Comparison of ENCODE assay signal across 8 mouse cellular contexts in genomic region chr5:125221868-125222267, GRCm38 (mm10). TPM values are rescaled to one million over a fixed set of nuclear protein-coding genes. Genes with fewer than 3 reads are reported as not detected.
DNase-seq lines count a peak whose midpoint lies in the region; ATAC-seq and TF ChIP-seq lines count a peak whose summit lies in the region.

No protein-coding gene starts in this region.

- no peak for TF ChIP-seq POLR2A in testis, adult 2 months (IDR thresholded peaks at IDR 0.05; ENCODE audit: control insufficient read depth, low read depth, low read length)

- H3K9me3 ChIP-seq in forebrain, embryonic 16.5 days (ENCODE audit: control insufficient read depth, low read length): no peaks in the 10 kb centered on the region
- H3K9me3 ChIP-seq in limb, embryonic 13.5 days: no peaks in the 10 kb centered on the region

- peaks cover 33% of the 10 kb centered on the region for H3K4me1 ChIP-seq in forebrain, embryonic 16.5 days (replicated peaks; ENCODE audit: control insufficient read depth, insufficient read depth, low read length)
- peaks cover 31% of the 10 kb centered on the region for H3K4me1 ChIP-seq in limb, embryonic 13.5 days
- H3K4me1 ChIP-seq in testis, adult 2 months (ENCODE audit: control insufficient read depth, insufficient read depth, low read length): peaks cover 11% of the 10 kb centered on the region

- H3K27me3 ChIP-seq in forebrain, embryonic 16.5 days (replicated peaks; ENCODE audit: control insufficient read depth, insufficient read depth, low read length): no peaks in the 10 kb centered on the region
- H3K27me3 ChIP-seq in limb, embryonic 13.5 days: no peaks in the 10 kb centered on the region
- H3K27me3 ChIP-seq in testis, adult 2 months (ENCODE audit: control insufficient read depth, insufficient read depth, low read length): no peaks in the 10 kb centered on the region

- intact Hi-C loops in heart, postnatal 36 days (cut with DNase I): no loop called here

- 33% methylated on average over 3 of the region's 3 CpGs for WGBS in forebrain, embryonic 16.5 days
- 68% methylated on average over 3 of the region's 3 CpGs for WGBS in limb, embryonic 13.5 days

- peak; percentile 92 for DNase-seq in ovary, adult 18-20 months (ENCODE audit: low spot score)
- no peak for DNase-seq in ovary, postnatal 10 days (ENCODE audit: low spot score)
- peak; percentile 66 for DNase-seq in heart, postnatal 36 days
- no peak for DNase-seq in B cell, adult 2 months
- no peak for DNase-seq in urinary bladder, postnatal 10 days (ENCODE audit: low spot score)

- H3K4me2 ChIP-seq in forebrain, embryonic 16.5 days (ENCODE audit: low read length): no peak overlapping the region
- no peak overlapping the region for H3K4me2 ChIP-seq in limb, embryonic 13.5 days (replicated peaks)

- H3K9ac ChIP-seq in forebrain, embryonic 16.5 days (replicated peaks; ENCODE audit: low read depth, low read length): no peak overlapping the region
- H3K9ac ChIP-seq in limb, embryonic 13.5 days: no peak overlapping the region

- peak; percentile 71 for ATAC-seq in forebrain, embryonic 16.5 days
- ATAC-seq in limb, embryonic 13.5 days (ENCODE audit: low FRiP score, low read depth): peak; percentile 58; the same call in 1 of the 2 replicates

- H3K36me3 ChIP-seq in forebrain, embryonic 16.5 days (ENCODE audit: control insufficient read depth, insufficient read depth): no peaks in the 10 kb centered on the region
- no peaks in the 10 kb centered on the region for H3K36me3 ChIP-seq in limb, embryonic 13.5 days
- no peaks in the 10 kb centered on the region for H3K36me3 ChIP-seq in testis, adult 2 months (ENCODE audit: control insufficient read depth, insufficient read depth, low read length)

- TF ChIP-seq CTCF in testis, adult 2 months (IDR thresholded peaks at IDR 0.05; ENCODE audit: control insufficient read depth, insufficient read depth, insufficient replicate concordance, low read depth, low read length): no peak

- H3K4me3 ChIP-seq in forebrain, embryonic 16.5 days (replicated peaks; ENCODE audit: low read length): no peak overlapping the region
- H3K4me3 ChIP-seq in limb, embryonic 13.5 days: no peak overlapping the region
- no peak overlapping the region for H3K4me3 ChIP-seq in testis, adult 2 months (ENCODE audit: control insufficient read depth, low read depth, low read length)

- H3K27ac ChIP-seq in forebrain, embryonic 16.5 days (ENCODE audit: low read length): peak overlapping the region; percentile 48
- H3K27ac ChIP-seq in limb, embryonic 13.5 days: peak overlapping the region; percentile 58
- peak overlapping the region; percentile 63 for H3K27ac ChIP-seq in testis, adult 2 months (ENCODE audit: control insufficient read depth, insufficient read depth, low read depth, low read length)

RNA-seq across cellular contexts. Expression of gene Ncor2, which starts 42.8 kb away (rescaled TPM):
- 26.5 and 27.1 TPM in 2 replicates for polyA plus RNA-seq in forebrain, embryonic 16.5 days (2015; fragmentation: Nextera tagmentation; extraction: Ambion mirVana)
- total RNA-seq in heart, postnatal 36 days (2021): 10 to 100 TPM; 70.5 to 74.8 TPM
- 33.9 and 34.9 TPM in 2 replicates for polyA plus RNA-seq in limb, embryonic 13.5 days (2015; fragmentation: Nextera tagmentation; extraction: Ambion mirVana)
- 28.0 and 31.7 TPM in 2 replicates for polyA plus RNA-seq in testis, adult 2 months (2012; rRNA removed)

Comparison
In these comparisons a context has a peak if more than half of its experiments do, and no peak if none do; other contexts are left out.
1. DNase-seq: peak in ovary, adult 18-20 months (single experiment) and heart, postnatal 36 days (2 of 2); none in ovary, postnatal 10 days (single experiment), B cell, adult 2 months (0 of 2) and urinary bladder, postnatal 10 days (single experiment).
2. Peak in every context shown above with its lines, with median percentiles within 50 percentile points of each other: H3K27ac ChIP-seq.